Mouse (Mus musculus) left cerebral cortex, adult 2 months (tissue): Measurements from ENCODE around the gene Ppig. TPM values are rescaled to one million over a fixed set of nuclear protein-coding genes. Genes with fewer than 3 reads are reported as not detected.

ENCODE experiments used
- DNase-seq, 2 experiments: peaks; one replicate each; pipeline ENCODE4 v3.0.0; 2021 to 2022; ENCODE audit warnings: low spot score in 2 of 2, mixed read lengths in 1 of 2; ENCODE audit errors: extremely low spot score in 1 of 2
- H3K27ac ChIP-seq: fragments of 200-600 bp; 2 replicates; pipeline ENCODE4 v1.8.1; 2022
- H3K4me3 ChIP-seq: fragments of 200-600 bp; 2 replicates; pipeline ENCODE4 v1.8.1; 2022
- CTCF ChIP-seq: fragments of 200-600 bp; IDR thresholded peaks from 2 replicates; pipeline ENCODE4 v1.8.1; 2022; ENCODE audit warnings: antibody characterized with exemption, mild to moderate bottlenecking, moderate library complexity
- intact Hi-C: fragments of 180-260 bp; cut with DNase I; formaldehyde crosslinking; loops from one replicate; pipeline ENCODE4 v1.15.1; 2025
- total RNA-seq, 2 experiments: library from RNA; stranded (reverse); gene quantifications; 2 replicates each; pipeline ENCODE4 v1.2.3; 2021

Ppig gene
- total RNA-seq, 2 experiments from 2014 or later, result 65.4 to 79.5 TPM

DNA sequence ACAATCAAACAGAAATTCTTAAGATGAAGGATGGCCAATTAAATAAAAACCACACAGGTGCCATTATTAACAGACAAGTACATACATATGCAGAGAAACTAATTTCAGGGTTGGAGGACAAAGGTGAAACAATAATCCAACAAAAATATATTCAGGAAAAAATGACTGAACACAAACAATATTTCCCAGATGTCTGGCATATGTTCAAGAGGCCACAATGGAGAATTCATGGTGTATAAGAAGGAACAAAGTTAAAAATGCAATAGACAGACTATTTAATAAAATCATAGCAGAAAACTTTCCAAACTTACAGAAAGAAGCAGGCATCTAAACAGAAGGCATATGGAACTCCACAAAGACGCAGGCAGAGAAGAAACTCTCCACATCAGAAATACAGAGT lies 42.4 kb downstream of the Ppig start:
- DNase-seq, result no peak
- TF ChIP-seq CTCF, result no peak
- Histone ChIP-seq H3K4me3 (no peak overlapping the region), H3K27ac (no peak overlapping the region)
- intact Hi-C loops, result no loop called here

DNA sequence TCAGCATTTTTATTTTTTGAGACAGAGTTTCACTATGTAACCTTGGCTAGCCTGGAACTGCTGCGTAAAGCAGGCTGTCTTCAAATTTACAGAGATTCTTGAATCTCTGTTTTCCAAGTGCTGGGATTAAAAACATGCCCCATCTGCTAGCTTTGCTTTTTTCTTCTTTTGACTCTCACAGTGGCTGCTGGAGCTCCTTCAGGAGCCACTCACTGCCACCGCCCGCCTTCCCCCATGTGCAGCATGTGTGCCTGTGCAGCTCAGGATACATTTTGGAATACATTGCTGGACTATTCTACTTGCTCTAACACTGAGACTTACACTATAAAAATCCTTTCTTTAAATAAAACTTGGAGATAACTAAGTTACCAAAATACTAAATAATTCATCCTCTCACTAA lies 51.0 kb downstream of the Ppig start:
- no peak overlapping the region for H3K4me3 ChIP-seq
- no peak for DNase-seq
- H3K27ac ChIP-seq, result peak overlapping the region; percentile 50; the same call in 1 of the 2 replicates
- intact Hi-C loops, result no loop called here
- TF ChIP-seq CTCF, result no peak

GRCm38 (mm10) chr2:69777985-69778835 lies 55.9 kb downstream of the Ppig start:
- no peak; the same call in 1 of the 2 replicates for TF ChIP-seq CTCF
- DNase-seq, result no peak
- intact Hi-C loops, result no loop called here
- H3K4me3 ChIP-seq, result no peak overlapping the region
- H3K27ac ChIP-seq, result peak overlapping the region; percentile 73

DNA sequence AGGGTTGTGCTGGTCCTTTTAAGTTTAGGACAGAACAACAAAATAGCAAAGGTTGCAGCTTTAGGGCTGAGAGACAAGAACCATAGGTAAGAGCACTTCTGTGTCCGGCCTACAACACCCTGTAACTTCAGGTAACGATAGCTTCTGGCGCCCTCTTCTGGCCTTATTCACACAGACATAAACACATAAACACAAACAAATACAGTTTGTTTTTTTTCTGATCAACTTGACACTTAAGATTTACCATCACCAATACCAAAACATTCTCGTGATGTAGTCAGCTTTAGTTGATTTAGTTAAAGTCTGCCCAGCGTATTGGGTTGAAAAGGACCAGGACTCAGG lies 56.5 kb downstream of the Ppig start:
- Histone ChIP-seq H3K27ac (no peak overlapping the region), H3K4me3 (no peak overlapping the region)
- intact Hi-C loops, result no loop called here
- no peak for DNase-seq
- TF ChIP-seq CTCF, result peak; percentile 44

GRCm38 (mm10) chr2:69788974-69789373 lies 66.6 kb downstream of the Ppig start:
- TF ChIP-seq CTCF, result no peak
- Histone ChIP-seq H3K27ac (peak overlapping the region; percentile 79), H3K4me3 (peak overlapping the region; percentile 84)
- no peak for DNase-seq
- intact Hi-C loops, result loop anchor here (2.0 to 5.0 kb wide), 2 partner anchors 34 to 67 kb away; partner anchors contain the start of gene Ppig

DNA sequence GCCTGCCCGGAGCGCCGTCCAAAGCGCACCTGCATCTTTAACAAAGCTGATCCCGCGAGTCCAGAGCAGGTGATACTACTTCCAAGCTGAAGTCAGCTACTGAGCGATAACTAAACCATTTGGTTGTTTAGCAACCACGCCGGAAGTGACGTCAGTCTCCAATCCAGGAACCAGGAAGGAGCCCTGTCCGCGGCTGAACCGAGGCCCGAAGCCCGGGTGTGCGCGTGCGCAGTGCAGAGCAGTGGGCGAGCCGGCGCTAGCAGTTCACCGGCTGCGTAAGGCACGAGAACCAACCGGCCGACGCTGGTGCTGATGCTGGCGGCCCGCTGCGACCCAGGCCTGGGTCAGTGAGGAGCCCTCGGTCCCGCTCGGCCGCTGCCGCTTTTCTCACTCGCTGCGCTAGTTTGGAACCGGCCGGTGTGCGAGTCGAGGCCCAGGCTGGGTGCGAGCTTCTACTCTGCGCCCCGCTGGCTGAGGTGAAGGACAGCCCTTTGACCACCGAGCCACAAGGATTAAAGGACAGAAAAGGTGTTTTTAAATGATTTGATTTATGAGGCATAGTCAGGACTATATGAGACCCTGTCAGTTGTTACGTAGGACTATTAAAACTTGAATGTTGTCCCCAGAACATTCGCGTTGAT lies 67.2 kb downstream of the Ppig start, which contains the start of the genes Ccdc173 and Phospho2:
Ccdc173 (minus strand) TSS at position 147 of the 641 bp plus-strand sequence.
Phospho2 (plus strand) TSS at position 195 of the 641 bp plus-strand sequence.
- Histone ChIP-seq H3K27ac (peak within 1 kb of the TSS; percentile 79), H3K4me3 (peak within 1 kb of the TSS; percentile 84)
- peak; percentile 97 to 98 for DNase-seq
- intact Hi-C loops, result loop anchor here (2.0 to 5.0 kb wide), 4 partner anchors 33 to 142 kb away; partner anchors contain the start of genes Bbs5, Ppig and Ssb
- no peak for TF ChIP-seq CTCF

DNA sequence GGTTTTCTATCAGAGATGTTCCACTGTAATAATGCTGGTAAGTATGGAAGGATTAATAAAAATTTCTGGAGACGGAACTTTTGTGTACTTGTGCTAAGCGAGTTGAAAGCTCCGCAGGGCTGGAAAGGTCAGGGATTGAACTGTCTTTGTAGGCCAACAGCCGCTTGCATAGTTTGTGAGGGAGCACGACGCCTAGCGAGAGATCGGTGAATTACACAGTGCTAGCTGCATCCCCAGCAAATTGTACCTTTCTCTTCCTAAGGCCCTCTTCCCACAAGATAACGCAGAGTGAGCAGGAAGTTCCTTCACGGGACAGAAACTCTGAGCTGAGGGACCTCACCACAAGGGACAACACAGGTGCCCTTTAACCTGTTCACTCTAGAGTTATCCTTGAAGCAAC lies 67.9 kb downstream of the Ppig start:
- intact Hi-C loops, result loop anchor here (5.0 kb wide), 2 partner anchors 72 to 143 kb away; partner anchors contain the start of genes Bbs5 and Ssb
- peak overlapping the region; percentile 84 for H3K4me3 ChIP-seq
- TF ChIP-seq CTCF, result peak; percentile 91
- DNase-seq, result peak; percentile 82 to 87
- peak overlapping the region; percentile 70 for H3K27ac ChIP-seq

- intact Hi-C loops, result loop anchor here (5.0 kb wide), 2 partner anchors 72 to 143 kb away; partner anchors contain the start of genes Bbs5 and Ssb
- no peak for TF ChIP-seq CTCF
- no peak overlapping the region for H3K27ac ChIP-seq
- H3K4me3 ChIP-seq, result peak overlapping the region; percentile 84
- no peak for DNase-seq
These were observed 68.4 kb downstream of the Ppig start for GRCm38 (mm10) chr2:69790722-69791121.

DNA sequence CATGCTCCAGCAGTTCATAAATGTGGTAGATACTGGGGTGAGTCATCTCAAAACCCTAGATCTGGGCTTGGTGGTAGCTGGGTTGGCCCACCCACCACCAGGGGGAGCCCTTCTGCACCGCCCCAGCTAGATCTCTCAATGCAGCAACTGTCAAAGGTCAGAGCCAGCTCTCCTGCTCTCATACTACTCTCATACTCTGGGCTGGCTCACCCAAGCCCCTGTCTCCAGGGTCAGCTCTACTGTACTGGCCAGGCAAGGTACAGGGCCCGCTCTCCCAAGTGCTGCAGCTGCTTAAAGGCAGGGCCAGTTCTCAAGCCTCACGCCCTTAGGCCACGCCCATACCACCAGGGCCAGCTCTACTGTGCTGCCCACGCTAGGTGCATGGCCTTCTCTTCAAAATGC lies 80.6 kb downstream of the Ppig start:
- Histone ChIP-seq H3K27ac (no peak overlapping the region), H3K4me3 (no peak overlapping the region)
- intact Hi-C loops, result loop anchor here (5.0 kb wide), 1 partner anchor 49 kb away; no protein-coding TSS in a partner anchor
- peak in 1 of 2 experiments; percentile 47 for DNase-seq
- TF ChIP-seq CTCF, result peak; percentile 74

Other genes starting within 250 kb of the Ppig start
- gene Lrp2, start 136.5 kb upstream of the Ppig start, total RNA-seq, result under 1 TPM; 0.07 TPM
- gene Bbs5, start 75.4 kb upstream of the Ppig start, total RNA-seq, result 10 to 100 TPM; 23.5 to 28.4 TPM
- under 1 TPM; 0.75 to 0.84 TPM for gene Klhl41, start 52.4 kb upstream of the Ppig start, total RNA-seq
- gene Fastkd1, start 9.0 kb upstream of the Ppig start, total RNA-seq, result 10 to 100 TPM; 15.5 to 16.3 TPM
- gene Ccdc173, start 67.0 kb downstream of the Ppig start, total RNA-seq, result 1 to 10 TPM; 2.8 to 3.3 TPM
- gene Phospho2, start 67.1 kb downstream of the Ppig start, total RNA-seq, result 10 to 100 TPM; 23.3 to 25.1 TPM
- 10 to 100 TPM; 49.2 to 53.7 TPM for gene Klhl23, start 99.4 kb downstream of the Ppig start, total RNA-seq
- 100 to 1,000 TPM; 108 to 115 TPM for gene Ssb, start 139.0 kb downstream of the Ppig start, total RNA-seq
- 10 to 100 TPM; 13.5 to 15.2 TPM for gene Mettl5, start 163.1 kb downstream of the Ppig start, total RNA-seq
- gene Ubr3, start 174.7 kb downstream of the Ppig start, total RNA-seq, result 100 to 1,000 TPM; 134 to 137 TPM